Mouse (Mus musculus) heart, embryonic 10.5 days (tissue): ENCODE data around the gene Fam71b. TPM values are rescaled to one million over a fixed set of nuclear protein-coding genes. Genes with fewer than 3 reads are reported as not detected.

Source experiments
- DNase-seq: peaks from one replicate; pipeline ENCODE4 v3.0.0-alpha.2; 2017; ENCODE audit warnings: low spot score
- H3K27ac ChIP-seq: fragments of 300-500 bp; sonication (generic); 2 replicates; pipeline ENCODE4 v1.5.1; 2016; ENCODE audit warnings: mild to moderate bottlenecking
- H3K27me3 ChIP-seq: fragments of 300-500 bp; sonication (generic); 2 replicates; pipeline ENCODE4 v1.6.1; 2016; ENCODE audit warnings: mild to moderate bottlenecking; ENCODE audit not compliant: poor library complexity, insufficient read depth, severe bottlenecking
- H3K36me3 ChIP-seq: fragments of 300-500 bp; sonication (generic); 2 replicates; pipeline ENCODE4 v1.6.1; 2016; ENCODE audit warnings: mild to moderate bottlenecking, moderate library complexity
- H3K4me1 ChIP-seq: fragments of 300-500 bp; sonication (generic); 2 replicates; pipeline ENCODE4 v1.6.1; 2016; ENCODE audit warnings: mild to moderate bottlenecking
- H3K4me3 ChIP-seq: fragments of 300-500 bp; sonication (generic); 2 replicates; pipeline ENCODE4 v1.5.1; 2016; ENCODE audit warnings: mild to moderate bottlenecking, moderate library complexity
- H3K9me3 ChIP-seq: fragments of 300-500 bp; sonication (generic); 2 replicates; pipeline ENCODE4 v1.6.1; 2016; ENCODE audit warnings: mild to moderate bottlenecking, moderate library complexity
- WGBS: fragments of 180-500 bp; shearing (Covaris S2); methylation state at CpG from one replicate; pipeline ENCODE4 v1.1.7; 2016; 5-methylcytosine and 5-hydroxymethylcytosine counted together
- polyA plus RNA-seq: library from polyadenylated mRNA; unstranded; fragments of >200 nt; fragmentation: Nextera tagmentation; extraction: Ambion mirVana; gene quantifications from 2 replicates; pipeline ENCODE4 v1.2.1, GENCODE M21; 2016

Gene Fam71b
- polyA plus RNA-seq, 1 experiment from 2014 or later: not detected

DNA sequence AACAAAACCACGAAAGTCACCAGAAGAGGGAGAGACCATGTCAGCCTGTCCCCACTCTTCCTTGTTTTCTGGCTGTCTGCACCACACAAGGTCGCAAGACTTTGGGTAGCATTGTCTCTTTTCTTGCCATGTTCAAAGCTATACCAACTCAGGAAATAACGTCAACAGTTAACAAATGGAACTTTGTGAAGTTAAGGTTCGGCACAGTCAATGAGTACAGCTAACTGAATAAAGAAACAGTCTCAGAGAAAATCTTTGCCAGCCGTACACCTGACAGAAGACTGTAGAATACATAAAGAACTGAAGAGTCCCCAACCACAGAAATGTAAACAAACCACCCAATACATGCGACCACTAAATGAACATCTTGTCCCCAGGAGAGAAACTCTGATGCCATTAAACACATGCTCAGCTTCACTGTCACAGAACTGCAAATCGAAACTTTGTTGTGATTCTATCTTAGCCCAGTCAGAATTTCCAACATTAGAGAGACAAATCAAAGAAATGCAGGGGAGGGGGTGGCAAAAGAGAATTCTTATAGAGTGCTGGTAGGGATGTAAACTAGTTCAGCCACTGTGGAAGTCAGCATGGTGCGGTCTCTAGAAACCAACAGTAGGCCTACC, 23.9 kb upstream of the Fam71b start:
- WGBS: 80% methylated on average over 8 of the region's 8 CpGs
- Histone ChIP-seq H3K4me3 (no peak overlapping the region), H3K27me3 (no peaks in the 10 kb centered on the region), H3K27ac (no peak overlapping the region), H3K4me1 (no peaks in the 10 kb centered on the region), H3K36me3 (no peaks in the 10 kb centered on the region), H3K9me3 (no peaks in the 10 kb centered on the region)
- DNase-seq: no peak

DNA sequence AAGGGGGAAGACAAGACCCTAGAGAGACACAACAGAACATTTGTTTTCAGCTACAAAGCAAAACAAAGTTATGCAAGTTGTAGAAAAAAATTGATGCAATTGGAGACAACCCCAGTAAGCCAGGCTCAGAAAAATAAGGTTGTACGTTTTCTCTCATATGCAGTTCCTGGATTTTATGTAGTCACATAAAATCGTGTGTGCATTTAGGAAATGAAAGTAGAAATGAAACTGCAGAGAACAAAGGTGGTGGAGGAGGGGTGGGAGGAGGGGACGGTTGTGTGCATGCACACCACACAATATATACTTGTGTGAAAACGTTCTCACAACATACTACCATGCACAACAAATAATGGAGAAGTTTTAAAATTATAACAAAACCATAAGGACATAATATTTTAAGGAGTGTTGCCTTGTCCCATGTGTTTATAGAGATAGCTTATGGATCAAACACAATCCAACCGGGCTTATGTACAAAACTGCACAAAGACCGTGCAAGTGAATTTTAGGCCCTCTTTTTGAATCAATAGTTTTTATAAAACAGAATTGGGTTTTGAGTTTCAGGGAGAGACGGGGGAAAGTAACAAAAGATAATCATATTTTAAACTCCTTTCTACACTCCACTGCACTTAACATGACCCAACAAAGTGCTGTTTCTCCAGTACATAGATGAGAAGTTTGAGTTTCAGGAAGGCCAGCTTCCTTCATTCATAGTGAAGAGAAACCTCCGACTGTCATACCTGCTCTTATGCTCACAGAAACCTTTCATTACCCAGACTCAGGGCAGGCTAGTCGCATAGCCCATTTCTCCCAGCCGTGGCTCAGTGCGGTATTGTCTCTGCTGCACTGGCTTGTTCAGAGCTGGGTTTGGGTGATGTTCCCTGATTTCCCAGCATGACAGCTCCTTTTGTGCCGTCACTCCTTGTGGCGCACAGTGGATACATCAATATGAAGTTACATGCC, 23.0 kb upstream of the Fam71b start:
- Histone ChIP-seq H3K4me3 (no peak overlapping the region), H3K9me3 (no peaks in the 10 kb centered on the region), H3K36me3 (no peaks in the 10 kb centered on the region), H3K27me3 (no peaks in the 10 kb centered on the region), H3K4me1 (no peaks in the 10 kb centered on the region), H3K27ac (no peak overlapping the region)
- WGBS: 86% methylated on average over 13 of the region's 13 CpGs
- DNase-seq: peak; percentile 50

DNA sequence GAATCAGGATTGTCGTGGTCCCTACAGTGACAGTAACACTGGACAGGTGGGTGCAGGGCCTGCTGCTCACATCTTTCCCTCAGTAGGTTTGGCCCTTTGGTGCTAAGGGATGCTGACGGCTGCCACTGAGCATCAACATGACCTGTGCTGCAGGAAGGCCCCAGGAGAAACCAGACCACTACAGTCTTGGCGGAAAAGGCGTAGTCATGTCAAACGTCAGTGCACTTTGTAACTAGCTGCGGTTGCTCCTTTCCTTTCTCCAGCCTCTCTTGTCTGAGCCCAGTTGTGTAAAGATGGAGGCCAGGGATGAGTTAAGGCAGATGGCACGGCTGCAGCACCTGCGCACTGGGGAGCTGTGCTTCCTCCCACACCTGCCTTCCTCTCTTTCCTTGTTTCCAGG, 21.3 kb upstream of the Fam71b start:
- Histone ChIP-seq H3K27me3 (no peaks in the 10 kb centered on the region), H3K4me1 (no peaks in the 10 kb centered on the region), H3K36me3 (no peaks in the 10 kb centered on the region), H3K27ac (no peak overlapping the region), H3K4me3 (no peak overlapping the region), H3K9me3 (no peaks in the 10 kb centered on the region)
- WGBS: 81% methylated on average over 8 of the region's 8 CpGs
- DNase-seq: peak; percentile 33

DNA sequence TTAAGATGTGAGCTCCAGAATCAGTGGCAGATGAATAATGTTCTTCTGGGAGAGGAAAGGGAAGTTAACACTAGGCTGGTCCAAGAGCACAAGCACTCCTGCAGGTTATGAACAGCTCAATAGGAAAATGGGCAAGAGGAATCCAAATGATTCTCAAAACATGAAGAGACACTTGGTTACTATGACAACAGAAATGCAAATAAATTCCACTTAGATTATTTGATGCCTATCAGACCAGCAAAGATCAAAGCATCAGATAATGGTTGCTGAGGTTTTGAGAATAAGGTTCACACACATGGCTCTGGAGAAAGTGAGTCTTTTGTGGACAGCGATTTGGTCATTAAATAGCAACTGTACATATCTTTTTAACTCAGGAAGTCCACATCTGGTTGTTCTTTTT, 19.0 kb upstream of the Fam71b start:
- no peaks in the 10 kb centered on the region for H3K4me1 ChIP-seq
- no peaks in the 10 kb centered on the region for H3K36me3 ChIP-seq
- H3K27ac ChIP-seq: no peak overlapping the region
- no peak overlapping the region for H3K4me3 ChIP-seq
- DNase-seq: no peak
- no peaks in the 10 kb centered on the region for H3K27me3 ChIP-seq
- no peaks in the 10 kb centered on the region for H3K9me3 ChIP-seq
- WGBS: 93% methylated on average over 1 of the region's 1 CpGs

DNA sequence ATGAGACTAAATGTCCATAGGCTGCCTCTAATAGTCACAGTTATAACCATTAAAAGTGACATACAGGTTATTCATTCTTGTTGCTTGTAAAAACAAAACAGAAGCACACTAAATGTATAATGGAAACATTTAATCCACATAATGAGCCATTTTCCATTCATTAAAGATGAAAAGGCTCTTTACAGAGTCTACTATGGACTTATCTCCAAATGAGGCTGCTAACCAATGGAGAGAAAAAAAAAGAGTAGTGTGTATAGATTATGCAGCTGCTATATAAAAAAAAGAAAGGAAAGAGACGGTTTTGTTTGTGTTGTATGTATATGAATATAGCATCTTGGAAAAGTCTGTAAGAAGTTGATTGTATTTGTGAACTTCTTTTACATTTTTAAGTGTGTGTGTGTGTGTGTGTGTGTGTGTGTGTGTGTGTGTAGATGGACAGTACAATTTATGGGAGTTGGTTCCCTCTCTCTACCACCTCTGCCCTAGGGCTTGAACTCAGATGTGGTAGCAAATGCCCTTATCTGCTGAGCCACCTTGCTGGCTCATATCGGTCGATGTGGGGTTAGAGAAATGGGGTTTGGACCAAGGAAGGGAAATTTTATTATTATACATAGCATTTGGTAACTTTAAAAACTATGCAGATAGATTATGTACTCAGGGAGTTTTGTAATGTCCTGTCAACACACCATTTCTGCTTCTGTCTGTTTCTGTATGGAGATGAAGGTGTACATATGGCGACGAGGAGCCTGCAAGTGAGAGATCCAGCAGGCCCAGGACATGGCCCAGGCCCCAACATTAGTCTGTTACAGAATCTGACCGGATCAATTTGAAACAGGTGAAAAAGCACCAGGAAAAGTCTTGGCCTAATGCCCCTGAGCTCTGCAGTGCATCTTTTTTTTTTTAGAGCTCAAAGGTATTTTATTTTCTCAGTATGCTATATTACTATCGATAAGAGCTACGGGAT, 18.3 kb upstream of the Fam71b start:
- H3K27me3 ChIP-seq: no peaks in the 10 kb centered on the region
- H3K9me3 ChIP-seq: no peaks in the 10 kb centered on the region
- WGBS: 81% methylated on average over 8 of the region's 8 CpGs
- peak; percentile 33 for DNase-seq
- H3K4me1 ChIP-seq: no peaks in the 10 kb centered on the region
- no peaks in the 10 kb centered on the region for H3K36me3 ChIP-seq
- no peak overlapping the region for H3K4me3 ChIP-seq
- no peak overlapping the region for H3K27ac ChIP-seq

DNA sequence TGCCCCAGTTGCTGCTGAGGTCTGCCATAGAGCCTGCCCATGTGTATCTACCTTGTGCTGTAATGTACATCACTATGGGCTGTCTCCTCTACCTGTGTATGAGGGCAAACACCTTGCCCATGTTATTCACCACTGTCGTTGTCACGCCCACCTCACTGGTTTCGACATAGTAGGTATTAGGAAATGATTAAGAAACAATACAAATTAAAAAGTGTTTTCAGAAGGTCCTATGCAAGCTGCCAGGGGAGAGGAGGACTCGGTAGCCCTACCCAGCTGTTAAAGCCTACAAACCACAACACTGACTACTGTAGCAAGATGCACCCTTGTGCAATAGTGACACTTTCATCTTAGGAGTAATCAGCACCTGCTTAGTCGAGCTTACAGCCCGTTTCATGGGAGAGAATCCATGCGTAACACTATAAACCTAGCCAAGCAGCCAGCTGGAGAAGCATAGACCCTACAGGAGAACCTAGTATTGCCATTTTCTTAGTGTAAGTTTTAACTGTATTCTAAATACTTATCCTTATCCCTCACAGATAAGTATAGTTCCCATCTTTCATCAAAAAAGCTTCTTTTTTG, 16.2 kb upstream of the Fam71b start:
- H3K36me3 ChIP-seq: no peaks in the 10 kb centered on the region
- H3K9me3 ChIP-seq: no peaks in the 10 kb centered on the region
- no peaks in the 10 kb centered on the region for H3K4me1 ChIP-seq
- WGBS: 85% methylated on average over 7 of the region's 7 CpGs
- no peak for DNase-seq
- H3K27me3 ChIP-seq: no peaks in the 10 kb centered on the region
- no peak overlapping the region for H3K4me3 ChIP-seq
- no peak overlapping the region for H3K27ac ChIP-seq

DNA sequence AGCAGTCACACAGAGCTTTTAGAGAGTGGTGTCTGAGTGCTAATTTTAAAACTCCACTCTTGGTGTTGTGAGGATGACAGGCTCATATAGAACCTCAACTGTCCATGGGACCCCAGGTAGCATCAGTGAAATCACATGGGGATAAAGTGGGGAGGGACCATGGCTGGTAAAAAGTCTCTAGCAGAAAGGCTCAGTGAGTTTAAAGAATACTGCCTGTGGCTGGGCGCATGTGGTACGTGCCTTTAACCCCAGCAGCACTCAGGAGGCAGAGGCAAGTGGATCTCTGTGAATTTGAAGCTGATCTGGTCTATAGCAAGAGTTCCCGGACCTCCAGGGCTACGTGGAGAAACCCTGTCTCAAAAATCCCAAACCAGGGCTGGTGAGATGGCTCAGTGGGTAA, 13.9 kb upstream of the Fam71b start:
- no peaks in the 10 kb centered on the region for H3K9me3 ChIP-seq
- H3K4me3 ChIP-seq: no peak overlapping the region
- H3K36me3 ChIP-seq: no peaks in the 10 kb centered on the region
- H3K27ac ChIP-seq: no peak overlapping the region
- 96% methylated on average over 4 of the region's 4 CpGs for WGBS
- H3K4me1 ChIP-seq: no peaks in the 10 kb centered on the region
- no peaks in the 10 kb centered on the region for H3K27me3 ChIP-seq
- no peak for DNase-seq

DNA sequence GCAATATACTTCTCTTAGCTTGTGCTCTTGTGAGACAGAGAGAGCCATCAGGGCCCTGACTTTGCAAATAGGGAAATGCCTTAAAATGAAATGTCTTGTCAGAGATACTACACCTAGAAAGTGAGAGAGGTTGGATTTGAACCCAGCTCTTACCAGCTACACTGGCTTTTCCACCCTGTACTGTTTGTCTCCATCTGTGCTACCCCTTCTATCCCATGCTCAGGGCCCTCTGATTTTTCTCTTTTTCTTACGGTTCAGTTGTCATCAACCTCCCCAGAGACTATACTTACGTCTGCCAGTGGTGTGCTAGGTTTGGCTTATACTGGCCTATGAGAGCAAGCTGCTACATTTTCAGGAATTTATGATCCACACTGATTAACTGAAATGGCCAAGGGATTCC, 11.4 kb upstream of the Fam71b start:
- H3K36me3 ChIP-seq: no peaks in the 10 kb centered on the region
- no peaks in the 10 kb centered on the region for H3K4me1 ChIP-seq
- H3K27ac ChIP-seq: no peak overlapping the region
- H3K27me3 ChIP-seq: no peaks in the 10 kb centered on the region
- H3K9me3 ChIP-seq: no peaks in the 10 kb centered on the region
- H3K4me3 ChIP-seq: no peak overlapping the region
- 75% methylated on average over 2 of the region's 2 CpGs for WGBS
- no peak for DNase-seq

DNA sequence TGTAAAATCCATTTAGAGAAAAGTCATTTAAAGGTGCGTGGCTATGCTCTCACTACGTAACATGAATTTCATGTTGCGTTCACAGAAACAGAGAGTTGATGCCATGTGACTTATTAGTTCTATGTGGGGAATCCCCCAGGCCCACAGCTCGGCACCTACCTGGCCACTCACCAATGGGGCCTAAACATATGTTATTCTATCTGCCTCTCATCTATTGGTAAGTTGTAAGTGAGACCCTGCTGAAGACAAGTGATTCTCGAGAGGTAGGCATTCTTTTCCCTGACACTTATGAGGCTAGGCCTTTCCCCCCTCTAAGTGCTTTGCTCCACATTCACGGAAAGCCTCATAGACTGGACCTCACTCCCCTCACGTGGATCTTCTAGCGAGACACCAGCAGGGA, 9.8 kb upstream of the Fam71b start:
- no peak overlapping the region for H3K27ac ChIP-seq
- DNase-seq: peak; percentile 4
- 80% methylated on average over 8 of the region's 8 CpGs for WGBS
- no peak overlapping the region for H3K4me3 ChIP-seq
- H3K36me3 ChIP-seq: no peaks in the 10 kb centered on the region
- no peaks in the 10 kb centered on the region for H3K27me3 ChIP-seq
- H3K9me3 ChIP-seq: no peaks in the 10 kb centered on the region
- no peaks in the 10 kb centered on the region for H3K4me1 ChIP-seq

DNA sequence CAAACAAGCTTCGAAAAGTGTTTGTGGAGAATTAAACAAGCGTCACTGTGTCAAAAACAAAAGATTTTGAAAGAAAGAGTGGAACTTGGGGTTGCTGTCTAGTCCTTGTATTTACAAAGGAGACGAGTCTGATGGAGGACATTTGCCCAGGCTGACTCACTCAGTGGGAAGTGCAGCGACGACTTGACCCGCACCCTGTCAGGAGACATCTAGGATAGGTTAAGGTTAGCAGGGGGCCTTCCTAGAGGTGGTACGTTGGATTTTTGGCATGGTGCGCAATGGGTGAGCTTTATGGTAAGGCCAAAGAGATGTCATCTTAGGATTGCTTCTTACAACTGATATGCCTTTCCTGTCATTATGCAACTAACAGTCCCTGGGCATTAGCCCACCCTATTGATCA, 9.3 kb upstream of the Fam71b start:
- H3K27ac ChIP-seq: no peak overlapping the region
- H3K4me3 ChIP-seq: no peak overlapping the region
- H3K9me3 ChIP-seq: no peaks in the 10 kb centered on the region
- no peaks in the 10 kb centered on the region for H3K36me3 ChIP-seq
- H3K4me1 ChIP-seq: no peaks in the 10 kb centered on the region
- peak; percentile 52 for DNase-seq
- WGBS: 87% methylated on average over 8 of the region's 8 CpGs
- H3K27me3 ChIP-seq: no peaks in the 10 kb centered on the region

DNA sequence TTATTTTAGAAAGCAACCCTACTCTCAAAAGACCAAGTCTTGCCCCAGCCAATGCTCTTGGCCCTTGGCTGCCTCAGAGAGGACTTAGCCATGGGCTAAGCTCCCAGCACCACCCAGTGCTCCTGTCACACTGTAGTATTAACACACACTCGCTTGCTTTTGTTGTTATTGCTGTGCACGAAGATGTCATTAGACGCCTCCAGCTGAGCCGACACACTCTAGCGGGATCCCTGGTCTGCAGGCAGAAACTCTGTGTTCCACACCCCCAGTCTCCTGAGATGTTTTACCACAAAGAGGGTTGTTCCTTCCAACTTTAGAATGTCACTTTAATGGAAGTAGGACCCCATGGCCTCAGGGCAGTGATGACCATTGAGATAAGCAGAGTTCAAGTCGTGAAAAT, 7.9 kb upstream of the Fam71b start:
- Histone ChIP-seq H3K4me1 (no peaks in the 10 kb centered on the region), H3K9me3 (no peaks in the 10 kb centered on the region), H3K27ac (no peak overlapping the region), H3K4me3 (no peak overlapping the region), H3K27me3 (no peaks in the 10 kb centered on the region), H3K36me3 (no peaks in the 10 kb centered on the region)
- peak; percentile 51 for DNase-seq
- 74% methylated on average over 6 of the region's 6 CpGs for WGBS

DNA sequence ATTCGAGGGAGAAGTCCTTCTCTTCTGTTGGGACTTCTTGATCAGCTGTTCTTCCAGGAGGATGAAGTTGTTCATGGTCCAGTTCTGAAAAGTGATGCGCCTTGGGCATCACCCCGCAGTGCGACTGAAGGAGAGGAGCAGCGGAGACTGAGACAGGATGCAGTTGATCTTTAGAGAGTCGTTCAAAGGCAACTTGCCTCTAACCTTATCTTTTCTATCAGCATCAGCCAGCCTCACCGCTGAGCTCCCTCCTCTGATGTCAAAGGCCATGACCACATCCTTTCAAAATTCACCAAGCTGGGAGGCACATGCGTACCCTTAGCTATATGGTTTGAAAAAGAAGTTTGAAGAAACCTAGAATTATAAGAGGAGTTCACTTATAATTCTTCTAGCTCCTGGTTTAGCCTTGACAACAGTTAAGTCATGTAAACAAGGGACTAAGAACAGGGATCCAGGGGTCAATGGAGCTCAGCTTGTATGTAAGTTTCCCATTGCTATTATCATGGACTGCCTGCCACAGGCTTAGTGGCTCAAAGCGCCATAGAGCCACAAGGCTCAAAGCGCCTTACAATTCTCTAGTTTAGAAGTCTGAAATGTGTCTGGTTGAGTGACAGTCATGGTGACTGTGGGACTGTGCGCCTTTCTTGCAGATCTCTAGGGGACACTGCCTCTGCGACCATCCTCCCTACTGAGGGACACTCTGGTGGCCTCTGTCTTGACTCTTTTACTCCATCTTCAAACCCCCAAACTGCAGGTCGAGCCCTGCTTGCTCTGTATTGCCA, 6.8 kb upstream of the Fam71b start, which contains the start of gene Itk:
Gene Itk, minus strand, starts transcription at position 180 of the 782 bp plus-strand sequence.
- peak; percentile 66 for DNase-seq
- H3K27me3 ChIP-seq: no peaks in the 10 kb centered on the region
- H3K4me3 ChIP-seq: no peak within 1 kb of the TSS
- no peak within 1 kb of the TSS for H3K27ac ChIP-seq
- no peaks in the 10 kb centered on the region for H3K36me3 ChIP-seq
- WGBS: 72% methylated on average over 13 of the region's 13 CpGs
- no peaks in the 10 kb centered on the region for H3K9me3 ChIP-seq
- no peaks in the 10 kb centered on the region for H3K4me1 ChIP-seq
